Mouse (Mus musculus): ENCODE results near the gene Cxxc4.

GRCm38 (mm10) chr3:134237113-134237805, 975 bp downstream of the Cxxc4 start:
- no peak for TF ChIP-seq CTCF (IDR thresholded peaks at IDR 0.05; ENCODE audit: control insufficient read depth, insufficient read depth, low read length)
- TF ChIP-seq POLR2A (IDR thresholded peaks at IDR 0.05; ENCODE audit: borderline replicate concordance, control insufficient read depth, low read depth, low read length) = no peak

All from bone marrow, adult 2 months (tissue).